Mouse (Mus musculus) embryonic facial prominence, embryonic 11.5 days (tissue): Measurements from ENCODE around the gene Osbpl8. TPM values are rescaled to one million over a fixed set of nuclear protein-coding genes. Genes with fewer than 3 reads are reported as not detected.

Source experiments
- ATAC-seq: fragments of 200-750 bp; cut with Nextera tagmentation; replicated peaks from 2 replicates; pipeline ENCODE4 v1.8.0; 2017; ENCODE audit warnings: low read depth; ENCODE audit not compliant: insufficient number of reproducible peaks, low FRiP score, low TSS enrichment
- DNase-seq: peaks from one replicate; pipeline ENCODE4 v3.0.0-alpha.2; 2015; ENCODE audit warnings: low spot score
- H3K27ac ChIP-seq: fragments of 300-500 bp; sonication (generic); replicated peaks from 2 replicates; pipeline ENCODE4 v1.5.1; 2014; ENCODE audit warnings: mild to moderate bottlenecking, low read depth, low read length, control low read depth
- H3K27me3 ChIP-seq: fragments of 300-500 bp; sonication (generic); 2 replicates; pipeline ENCODE4 v1.6.1; 2014; ENCODE audit warnings: mild to moderate bottlenecking, low read length, moderate library complexity, mixed read lengths; ENCODE audit not compliant: control insufficient read depth, insufficient read depth
- H3K36me3 ChIP-seq: fragments of 300-500 bp; sonication (generic); replicated peaks from 2 replicates; pipeline ENCODE4 v1.6.1; 2014; ENCODE audit warnings: low read depth, mild to moderate bottlenecking, low read length, moderate library complexity, mixed read lengths; ENCODE audit not compliant: control insufficient read depth, insufficient read depth
- H3K4me1 ChIP-seq: fragments of 300-500 bp; sonication (generic); 2 replicates; pipeline ENCODE4 v1.6.1; 2014; ENCODE audit warnings: low read length, mixed read lengths; ENCODE audit not compliant: control insufficient read depth, insufficient read depth
- H3K4me2 ChIP-seq: fragments of 300-500 bp; sonication (generic); 2 replicates; pipeline ENCODE4 v1.6.1; 2014; ENCODE audit warnings: low read depth, mild to moderate bottlenecking, control low read depth, low read length, moderate library complexity
- H3K4me3 ChIP-seq: fragments of 300-500 bp; sonication (generic); 2 replicates; pipeline ENCODE4 v1.5.1; 2014; ENCODE audit warnings: low read depth, low read length, control low read depth
- H3K9ac ChIP-seq: fragments of 300-500 bp; sonication (generic); replicated peaks from 2 replicates; pipeline ENCODE4 v1.6.1; 2014; ENCODE audit warnings: mild to moderate bottlenecking, control low read depth, low read length
- H3K9me3 ChIP-seq: fragments of 300-500 bp; sonication (generic); replicated peaks from 2 replicates; pipeline ENCODE4 v1.6.1; 2016; ENCODE audit warnings: mild to moderate bottlenecking, low read length, inconsistent platforms, mixed read lengths; ENCODE audit not compliant: control insufficient read depth
- WGBS: fragments of 180-500 bp; shearing (Covaris S2); extraction: QIAGEN DNeasy Blood & Tissue Kit; methylation state at CpG from one replicate; pipeline ENCODE4 v1.1.7; 2014; 5-methylcytosine and 5-hydroxymethylcytosine counted together
- polyA plus RNA-seq: library from polyadenylated mRNA; unstranded; fragments of >200 nt; fragmentation: Nextera tagmentation; extraction: Ambion mirVana; gene quantifications from 2 replicates; pipeline ENCODE4 v1.2.1, GENCODE M21; 2014

The Osbpl8 gene
- polyA plus RNA-seq, 1 experiment from 2014 or later: 9.7 TPM

DNA sequence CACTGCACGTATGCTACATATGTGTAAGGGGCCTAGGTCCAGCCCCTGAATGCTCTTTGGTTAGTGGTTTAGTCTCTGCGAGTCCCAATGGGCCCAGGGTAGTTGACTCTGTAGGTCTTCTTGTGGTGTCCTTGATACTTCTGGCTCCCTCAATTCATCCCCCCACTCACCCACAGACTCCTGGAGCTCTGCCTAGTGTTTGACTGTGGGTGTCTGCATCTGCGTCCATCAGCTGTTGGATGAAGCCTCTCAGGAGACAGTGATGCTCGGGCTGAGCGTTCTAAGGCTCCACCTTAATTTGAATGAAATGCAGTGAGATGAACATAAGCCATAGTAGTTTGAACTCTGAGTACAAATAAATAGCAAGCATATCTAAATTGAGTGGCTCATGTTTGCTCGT, 90.7 kb downstream of the Osbpl8 start:
- Histone ChIP-seq H3K4me3 (no peak overlapping the region), H3K9ac (no peak overlapping the region), H3K36me3 (no peaks in the 10 kb centered on the region), H3K27me3 (no peaks in the 10 kb centered on the region), H3K4me2 (no peak overlapping the region), H3K27ac (no peak overlapping the region), H3K9me3 (no peaks in the 10 kb centered on the region), H3K4me1 (no peaks in the 10 kb centered on the region)
- ATAC-seq (no peak), DNase-seq (no peak)
- 95% methylated on average over 6 of the region's 6 CpGs for WGBS

DNA sequence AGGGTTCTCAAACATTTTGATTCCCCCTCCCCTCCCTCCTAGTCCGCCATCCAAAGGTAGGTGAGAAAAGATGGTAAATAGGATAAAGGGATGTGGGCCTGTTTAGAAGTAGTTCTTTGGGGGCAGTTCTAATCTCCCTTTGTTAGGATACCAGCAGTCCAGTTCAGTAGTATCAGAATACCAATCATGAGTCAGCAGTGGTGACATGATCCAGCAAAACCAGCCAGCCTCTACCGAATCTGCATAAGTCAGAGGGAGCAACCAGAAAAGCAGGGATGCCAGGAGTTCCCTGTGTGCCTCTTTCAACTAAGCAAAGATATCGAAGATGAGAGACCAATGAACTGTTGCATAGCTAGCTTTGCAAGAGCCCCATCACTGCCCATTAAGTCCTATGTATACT, 91.6 kb downstream of the Osbpl8 start:
- DNase-seq (no peak), ATAC-seq (no peak)
- no peaks in the 10 kb centered on the region for H3K27me3 ChIP-seq
- 85% methylated on average over 3 of the region's 3 CpGs for WGBS
- no peaks in the 10 kb centered on the region for H3K4me1 ChIP-seq
- no peaks in the 10 kb centered on the region for H3K9me3 ChIP-seq
- H3K4me3 ChIP-seq: no peak overlapping the region
- no peak overlapping the region for H3K9ac ChIP-seq
- no peak overlapping the region for H3K4me2 ChIP-seq
- H3K27ac ChIP-seq: no peak overlapping the region
- H3K36me3 ChIP-seq: no peaks in the 10 kb centered on the region

GRCm38 (mm10) chr10:111257358-111257757, 92.8 kb downstream of the Osbpl8 start:
- H3K9ac ChIP-seq: no peak overlapping the region
- no peaks in the 10 kb centered on the region for H3K4me1 ChIP-seq
- no peak for ATAC-seq
- 90% methylated on average over 3 of the region's 3 CpGs for WGBS
- DNase-seq: no peak
- H3K27ac ChIP-seq: no peak overlapping the region
- no peaks in the 10 kb centered on the region for H3K9me3 ChIP-seq
- H3K36me3 ChIP-seq: no peaks in the 10 kb centered on the region
- no peaks in the 10 kb centered on the region for H3K27me3 ChIP-seq
- H3K4me2 ChIP-seq: no peak overlapping the region
- no peak overlapping the region for H3K4me3 ChIP-seq

DNA sequence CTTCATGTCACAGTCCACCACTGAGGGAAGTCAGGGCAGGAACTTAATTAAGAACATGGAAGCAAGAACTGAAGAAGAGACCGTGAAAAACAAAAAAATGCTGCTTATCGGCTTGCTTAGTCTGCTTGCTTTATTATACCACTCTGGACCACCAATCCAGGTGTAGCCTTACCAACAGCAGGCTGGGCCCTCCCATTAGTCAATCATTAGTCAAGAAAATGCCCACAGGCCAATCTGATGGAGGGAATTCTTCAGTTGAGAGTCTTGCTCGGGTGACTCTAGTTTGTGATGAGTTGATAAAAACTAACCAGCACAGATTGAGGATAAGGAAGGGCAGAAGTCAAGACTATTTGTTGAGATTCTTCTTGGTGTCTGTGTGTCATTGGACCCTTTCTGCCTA, 93.7 kb downstream of the Osbpl8 start:
- Histone ChIP-seq H3K27ac (no peak overlapping the region), H3K4me2 (no peak overlapping the region), H3K36me3 (no peaks in the 10 kb centered on the region), H3K4me1 (no peaks in the 10 kb centered on the region), H3K4me3 (no peak overlapping the region), H3K9ac (no peak overlapping the region), H3K9me3 (no peaks in the 10 kb centered on the region), H3K27me3 (no peaks in the 10 kb centered on the region)
- DNase-seq: no peak
- 82% methylated on average over 3 of the region's 3 CpGs for WGBS
- ATAC-seq: no peak

DNA sequence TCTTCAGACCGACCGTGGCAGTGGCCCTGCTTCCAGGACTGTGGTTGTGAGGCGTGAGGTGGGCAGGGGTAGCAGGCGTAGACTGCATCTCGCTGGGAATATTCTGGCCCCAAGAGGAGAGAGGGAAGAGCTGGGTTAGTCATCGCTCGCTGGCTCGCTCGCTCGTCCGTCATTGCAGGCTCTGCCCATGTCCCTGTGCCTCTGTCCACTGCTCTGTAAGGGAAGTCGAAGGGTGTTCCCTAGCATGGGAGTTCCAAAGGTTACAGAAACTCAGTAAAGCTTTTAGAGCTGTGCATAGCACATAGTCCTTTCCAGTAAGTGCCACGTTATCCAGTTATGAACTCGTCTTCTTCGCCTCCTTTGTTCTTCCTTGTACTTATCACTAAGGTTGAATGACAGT, 107.1 kb downstream of the Osbpl8 start:
- ATAC-seq: no peak
- Histone ChIP-seq H3K4me3 (no peak overlapping the region), H3K27me3 (no peaks in the 10 kb centered on the region), H3K4me1 (no peaks in the 10 kb centered on the region), H3K4me2 (no peak overlapping the region), H3K36me3 (no peaks in the 10 kb centered on the region; the same call in 1 of the 2 replicates), H3K9me3 (no peaks in the 10 kb centered on the region), H3K27ac (no peak overlapping the region), H3K9ac (no peak overlapping the region)
- WGBS: 87% methylated on average over 15 of the region's 15 CpGs
- DNase-seq: no peak

DNA sequence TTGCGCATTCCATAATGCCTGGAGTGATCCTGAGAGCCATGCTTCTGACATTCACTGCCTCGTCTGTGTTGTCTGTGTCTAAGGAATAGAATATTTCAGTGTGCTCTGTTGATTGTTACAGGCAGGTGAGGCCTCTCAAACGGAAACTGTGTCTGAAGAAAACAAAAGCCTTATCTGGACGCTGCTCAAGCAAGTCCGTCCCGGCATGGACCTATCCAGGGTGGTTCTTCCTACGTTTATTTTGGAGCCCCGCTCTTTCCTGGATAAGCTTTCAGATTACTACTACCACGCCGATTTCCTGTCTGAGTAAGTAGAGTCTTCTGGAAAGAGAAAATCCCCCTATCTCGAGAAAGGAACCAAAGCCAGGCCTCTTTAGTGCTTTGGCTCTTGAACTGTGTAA, 108.4 kb downstream of the Osbpl8 start:
- H3K27ac ChIP-seq: no peak overlapping the region
- DNase-seq: no peak
- H3K9me3 ChIP-seq: no peaks in the 10 kb centered on the region
- no peak overlapping the region for H3K4me2 ChIP-seq
- H3K4me1 ChIP-seq: no peaks in the 10 kb centered on the region
- no peak overlapping the region for H3K4me3 ChIP-seq
- ATAC-seq: no peak
- H3K27me3 ChIP-seq: no peaks in the 10 kb centered on the region
- WGBS: 85% methylated on average over 11 of the region's 11 CpGs
- no peak overlapping the region for H3K9ac ChIP-seq
- H3K36me3 ChIP-seq: no peaks in the 10 kb centered on the region; the same call in 1 of the 2 replicates

GRCm38 (mm10) chr10:111273463-111274088, 109.0 kb downstream of the Osbpl8 start:
- DNase-seq (no peak), ATAC-seq (no peak)

DNA sequence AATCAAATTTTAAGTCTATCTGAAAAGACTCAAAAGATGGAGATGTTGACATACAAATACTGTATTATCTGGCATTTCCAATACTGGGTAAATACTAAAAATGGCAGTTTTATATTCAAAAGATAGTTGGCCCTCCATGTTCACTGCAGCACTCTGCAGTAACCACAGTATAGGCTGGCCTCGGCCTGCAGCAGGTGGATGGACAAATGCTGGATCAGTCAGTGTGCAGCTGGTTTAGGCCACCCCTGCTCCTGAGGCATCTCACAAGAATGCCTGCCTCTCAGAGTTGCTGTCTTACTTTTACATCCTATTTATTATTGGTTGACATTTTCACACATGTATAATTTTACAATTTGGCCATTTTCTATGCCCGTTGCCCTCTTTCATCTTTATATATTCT, 111.3 kb downstream of the Osbpl8 start:
- ATAC-seq (no peak), DNase-seq (no peak)
- no peaks in the 10 kb centered on the region for H3K9me3 ChIP-seq
- H3K36me3 ChIP-seq: no peaks in the 10 kb centered on the region; the same call in 1 of the 2 replicates
- H3K4me1 ChIP-seq: no peaks in the 10 kb centered on the region
- H3K4me3 ChIP-seq: no peak overlapping the region
- 89% methylated on average over 2 of the region's 2 CpGs for WGBS
- no peak overlapping the region for H3K9ac ChIP-seq
- H3K27ac ChIP-seq: no peak overlapping the region
- no peaks in the 10 kb centered on the region for H3K27me3 ChIP-seq
- H3K4me2 ChIP-seq: no peak overlapping the region

More at GRCm38 (mm10) chr10:111273463-111274088, 109.0 kb downstream of the Osbpl8 start:
- Histone ChIP-seq H3K27ac (no peak overlapping the region), H3K4me1 (no peaks in the 10 kb centered on the region), H3K4me3 (no peak overlapping the region), H3K36me3 (no peaks in the 10 kb centered on the region; the same call in 1 of the 2 replicates), H3K4me2 (no peak overlapping the region), H3K9me3 (no peaks in the 10 kb centered on the region), H3K27me3 (no peaks in the 10 kb centered on the region), H3K9ac (no peak overlapping the region)
- 64% methylated on average over 5 of the region's 5 CpGs for WGBS
